Mouse (Mus musculus): Measurements from ENCODE around the gene Slc43a1.
"Not testable (repeated sequence)": the region's sequence is repeated elsewhere in the genome, so short reads cannot be mapped to it uniquely, and the experiment has no call there.

The Slc43a1 gene

GRCm38 (mm10) chr2:84896686-84897085 lies 58.0 kb downstream of the Slc43a1 start:
- not testable (repeated sequence) for DNase-seq (ENCODE audit: low spot score)

DNA sequence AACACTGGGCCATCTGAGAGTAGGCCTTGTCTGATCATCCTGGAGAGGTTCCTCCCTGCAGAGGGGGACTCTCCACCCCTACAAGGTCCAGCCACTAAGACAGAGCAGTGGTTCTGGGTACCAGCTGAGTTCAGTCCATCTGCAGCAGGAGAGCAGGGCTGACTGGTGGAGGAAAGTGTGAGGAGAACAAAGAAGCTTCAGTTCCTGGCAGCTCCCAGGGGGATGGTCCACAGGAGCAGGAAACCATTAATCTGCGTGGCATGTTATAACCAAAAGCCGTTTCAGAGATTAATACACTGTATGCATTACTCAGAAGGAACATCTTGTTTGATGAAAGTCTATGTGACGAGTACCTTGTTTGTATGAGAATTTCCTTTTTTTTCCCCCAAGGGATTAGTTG lies 74.1 kb downstream of the Slc43a1 start:
- peak; percentile 24 for DNase-seq (ENCODE audit: low spot score)
